Mouse (Mus musculus) spleen, adult 2 months (tissue): ENCODE results near the gene Tpm3. TPM values are rescaled to one million over a fixed set of nuclear protein-coding genes. Genes with fewer than 3 reads are reported as not detected.

Experiments used
- DNase-seq, 2 experiments: peaks; one replicate each; pipeline versions ENCODE4 v3.0.0 to v3.0.0-alpha.2; 2012 to 2021; ENCODE audit warnings: low spot score in 2 of 2, low read depth in 1 of 2
- H3K27ac ChIP-seq: fragments of 200-500 bp; 2 replicates; pipeline ENCODE4 v1.5.1; 2012; ENCODE audit warnings: low read length, inconsistent platforms; ENCODE audit not compliant: insufficient read depth
- H3K27me3 ChIP-seq: fragments of 200-500 bp; 2 replicates; pipeline ENCODE4 v1.6.1; 2012; ENCODE audit warnings: mild to moderate bottlenecking, moderate library complexity, low read length, inconsistent platforms; ENCODE audit not compliant: control insufficient read depth, insufficient read depth
- H3K36me3 ChIP-seq: fragments of 200-500 bp; 2 replicates; pipeline ENCODE4 v1.6.1; 2012; ENCODE audit warnings: mild to moderate bottlenecking, low read length, inconsistent platforms; ENCODE audit not compliant: control insufficient read depth, insufficient read depth
- H3K4me1 ChIP-seq: fragments of 200-500 bp; 2 replicates; pipeline ENCODE4 v1.6.1; 2011; ENCODE audit warnings: inconsistent platforms; ENCODE audit not compliant: control insufficient read depth, insufficient read depth, insufficient read length
- H3K4me3 ChIP-seq: fragments of 200-500 bp; 2 replicates; pipeline ENCODE4 v1.5.1; 2011; ENCODE audit warnings: mild to moderate bottlenecking, inconsistent platforms; ENCODE audit not compliant: insufficient read depth, insufficient read length; ENCODE audit errors: extremely low read depth
- CTCF ChIP-seq: fragments of 200-500 bp; IDR thresholded peaks from 2 replicates; pipeline ENCODE4 v1.5.1; 2011; ENCODE audit warnings: mild to moderate bottlenecking, inconsistent platforms; ENCODE audit not compliant: insufficient read depth, insufficient read length, insufficient replicate concordance; ENCODE audit errors: extremely low read depth
- POLR2A ChIP-seq: fragments of 200-500 bp; IDR thresholded peaks from 2 replicates; pipeline ENCODE4 v1.6.1; 2011; ENCODE audit warnings: low read depth, low read length, inconsistent platforms
- WGBS: fragments of 180-500 bp; shearing (Covaris S2); methylation state at CpG from one replicate; pipeline ENCODE4 v1.1.7; 2018; 5-methylcytosine and 5-hydroxymethylcytosine counted together
- polyA plus RNA-seq: library from polyadenylated mRNA; depleted of rRNA; stranded (reverse); fragments of >200 nt; gene quantifications from 2 replicates; pipeline ENCODE4 v1.2.3, GENCODE M21; 2012

The Tpm3 gene
- polyA plus RNA-seq, 1 experiment, result 141 TPM

DNA sequence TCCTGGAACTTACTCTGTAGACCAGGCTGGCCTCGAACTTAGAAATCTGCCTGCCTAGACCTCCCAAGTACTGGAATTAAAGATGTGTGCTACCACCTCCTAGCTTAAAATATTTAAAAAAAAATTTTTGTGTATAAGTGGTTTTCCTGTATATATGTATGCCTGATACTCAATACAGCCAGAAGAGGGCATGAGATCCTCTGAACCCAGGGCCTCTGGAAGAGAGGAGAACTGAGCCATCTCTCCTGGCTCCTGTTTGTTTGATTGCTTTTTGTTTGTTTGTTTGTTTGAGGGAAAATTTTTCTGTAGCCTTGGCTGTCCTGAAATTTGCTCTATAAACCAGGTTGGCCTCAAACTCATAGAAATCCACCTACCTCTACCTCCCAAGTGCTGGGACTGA, 60.9 kb downstream of the Tpm3 start:
- H3K4me1 ChIP-seq, result peaks cover 2% of the 10 kb centered on the region; the same call in 1 of the 2 replicates
- TF ChIP-seq CTCF (no peak), POLR2A (no peak)
- WGBS, result 92% methylated on average over 1 of the region's 1 CpGs

DNA sequence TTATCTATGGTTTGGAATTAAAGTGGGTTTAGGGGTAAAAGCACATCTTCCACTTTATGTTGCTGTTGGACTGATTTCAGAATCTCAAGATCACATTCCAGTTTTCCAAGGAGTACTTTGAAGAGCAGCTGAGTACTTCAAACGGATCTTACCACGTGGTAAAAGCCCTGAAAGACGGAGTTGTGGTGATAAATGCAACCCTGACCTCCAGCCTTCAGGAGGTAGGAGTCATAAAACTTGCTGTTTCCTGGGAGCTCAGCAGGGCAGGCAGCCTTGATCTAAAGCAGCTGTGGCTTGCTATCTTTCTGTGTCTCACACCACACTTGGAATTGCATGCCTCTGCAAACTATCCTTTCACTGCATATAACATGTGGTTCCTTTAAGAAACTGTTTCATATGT, 62.0 kb downstream of the Tpm3 start:
- Histone ChIP-seq H3K27me3 (no peaks in the 10 kb centered on the region), H3K36me3 (no peaks in the 10 kb centered on the region), H3K27ac (no peak overlapping the region), H3K4me1 (peaks cover 2% of the 10 kb centered on the region; the same call in 1 of the 2 replicates), H3K4me3 (no peak overlapping the region)
- DNase-seq, result no peak
- WGBS, result 71% methylated on average over 3 of the region's 3 CpGs
- TF ChIP-seq CTCF, result no peak

More for the DNA sequence above, 60.9 kb downstream of the Tpm3 start:
- H3K4me3 ChIP-seq, result no peak overlapping the region
- DNase-seq, result no peak
- no peak overlapping the region for H3K27ac ChIP-seq
- no peaks in the 10 kb centered on the region for H3K36me3 ChIP-seq
- no peaks in the 10 kb centered on the region for H3K27me3 ChIP-seq

DNA sequence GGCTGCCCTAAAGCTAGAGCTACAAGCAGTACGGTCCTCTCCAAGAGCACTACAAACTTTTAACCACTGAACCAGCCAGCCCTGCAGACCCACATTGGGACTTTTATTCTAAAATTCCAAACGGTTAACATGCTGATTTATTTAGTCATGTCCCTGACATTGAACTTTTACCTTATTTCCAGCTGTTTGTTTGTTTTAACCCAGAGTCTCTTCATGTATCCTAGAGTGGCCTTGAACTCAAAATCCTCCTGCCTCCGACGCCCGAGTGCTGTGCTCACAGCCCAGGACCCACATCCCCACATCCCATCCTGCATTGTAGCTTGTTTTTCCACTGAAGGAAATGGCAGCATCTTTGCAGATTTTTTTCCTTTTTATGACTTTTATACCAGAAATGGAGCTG, 62.5 kb downstream of the Tpm3 start:
- TF ChIP-seq POLR2A, result no peak
- no peak for TF ChIP-seq CTCF
- no peak for DNase-seq
- Histone ChIP-seq H3K27me3 (no peaks in the 10 kb centered on the region), H3K36me3 (no peaks in the 10 kb centered on the region), H3K27ac (no peak overlapping the region), H3K4me1 (peaks cover 2% of the 10 kb centered on the region; the same call in 1 of the 2 replicates), H3K4me3 (no peak overlapping the region)
- 92% methylated on average over 5 of the region's 5 CpGs for WGBS

DNA sequence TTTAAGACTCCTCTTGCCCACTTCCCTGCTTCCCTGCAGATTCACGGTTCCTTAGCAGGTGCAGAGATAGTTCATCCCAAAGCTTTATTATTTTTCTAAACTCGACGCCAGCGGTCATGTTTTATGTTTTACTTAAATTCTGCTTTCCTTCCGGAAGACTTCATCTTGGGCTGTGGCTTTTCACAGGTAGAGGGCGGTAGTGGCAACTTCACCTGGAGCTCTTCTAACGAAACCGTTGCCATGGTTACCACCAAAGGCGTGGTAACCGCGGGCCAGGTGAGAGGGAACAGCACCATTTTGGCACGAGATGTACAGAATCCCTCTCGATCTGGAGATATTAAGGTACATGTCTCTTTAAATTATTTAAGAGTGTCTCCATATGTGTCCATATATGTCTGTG, 64.2 kb downstream of the Tpm3 start:
- no peaks in the 10 kb centered on the region for H3K27me3 ChIP-seq
- WGBS, result 66% methylated on average over 13 of the region's 13 CpGs
- no peak overlapping the region for H3K4me3 ChIP-seq
- H3K4me1 ChIP-seq, result peaks cover 2% of the 10 kb centered on the region; the same call in 1 of the 2 replicates
- H3K36me3 ChIP-seq, result no peaks in the 10 kb centered on the region
- no peak overlapping the region for H3K27ac ChIP-seq
- no peak for DNase-seq
- TF ChIP-seq POLR2A (no peak), CTCF (no peak)

DNA sequence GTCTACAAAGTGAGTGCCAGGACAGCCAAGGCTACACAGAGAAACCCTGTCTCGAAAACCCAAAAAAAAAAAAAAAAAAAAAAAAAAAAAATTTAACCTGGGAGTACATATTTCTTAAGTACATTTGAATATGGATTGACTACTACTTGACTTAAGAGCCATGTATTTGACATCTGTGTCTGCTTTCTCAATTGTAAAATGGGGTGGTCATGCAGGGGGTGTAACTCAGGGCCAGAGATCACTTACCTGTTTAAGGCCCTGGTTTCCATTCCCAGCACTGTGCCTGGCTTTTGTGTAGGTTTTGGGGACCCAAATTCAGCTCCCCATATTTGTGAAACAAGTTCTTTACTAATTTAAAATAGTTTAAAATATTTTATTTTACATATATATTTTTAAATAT, 65.2 kb downstream of the Tpm3 start:
- TF ChIP-seq POLR2A (no peak), CTCF (no peak)
- Histone ChIP-seq H3K27me3 (no peaks in the 10 kb centered on the region), H3K27ac (no peak overlapping the region), H3K36me3 (no peaks in the 10 kb centered on the region), H3K4me3 (no peak overlapping the region), H3K4me1 (peaks cover 2% of the 10 kb centered on the region; the same call in 1 of the 2 replicates)
- DNase-seq, result no peak
- no CpG with 5 or more reads among the region's 1 CpGs for WGBS

DNA sequence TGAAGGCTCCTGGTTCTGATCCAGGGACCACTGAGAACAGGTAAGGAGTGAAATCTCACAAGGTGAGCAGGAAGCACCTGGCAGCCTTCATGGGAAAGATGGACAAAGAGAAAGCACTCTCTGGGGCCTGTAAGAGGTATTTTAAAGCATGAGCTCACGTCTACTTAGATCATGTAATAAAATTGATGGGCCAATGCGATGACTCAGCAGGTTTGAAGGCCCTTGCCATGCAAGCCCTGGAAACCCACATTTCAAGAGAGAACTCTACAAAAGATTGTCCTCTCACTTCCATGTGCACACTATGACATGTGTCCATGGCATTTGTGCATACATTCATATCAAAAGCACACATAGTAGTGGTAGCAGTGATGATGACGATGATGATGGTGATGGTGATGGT, 67.5 kb downstream of the Tpm3 start:
- H3K36me3 ChIP-seq, result no peaks in the 10 kb centered on the region
- H3K4me3 ChIP-seq, result no peak overlapping the region
- TF ChIP-seq POLR2A (no peak), CTCF (no peak)
- H3K27me3 ChIP-seq, result no peaks in the 10 kb centered on the region
- H3K4me1 ChIP-seq, result no peaks in the 10 kb centered on the region
- DNase-seq, result no peak
- 93% methylated on average over 3 of the region's 3 CpGs for WGBS
- no peak overlapping the region for H3K27ac ChIP-seq

DNA sequence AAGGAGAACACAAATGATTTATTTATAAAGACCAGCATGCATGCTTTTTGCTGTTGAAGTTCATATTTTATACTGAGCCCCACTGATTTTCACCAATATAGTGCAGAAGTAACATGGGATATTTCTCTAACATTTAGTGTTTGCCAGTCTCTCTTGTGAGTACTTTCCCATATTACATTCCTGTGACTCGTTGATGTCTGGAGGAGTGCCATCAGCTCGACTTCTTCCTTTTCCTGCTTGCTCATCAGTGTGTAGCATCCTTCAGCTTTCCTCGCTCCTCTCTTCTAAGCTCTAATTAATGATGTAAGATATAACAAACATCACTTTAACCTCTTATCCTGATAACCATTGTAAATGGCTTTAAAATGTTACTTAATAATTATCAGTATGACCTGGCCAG, 73.0 kb downstream of the Tpm3 start:
- H3K27ac ChIP-seq, result no peak overlapping the region
- no peak for TF ChIP-seq CTCF
- no peak for TF ChIP-seq POLR2A
- 69% methylated on average over 3 of the region's 3 CpGs for WGBS
- H3K36me3 ChIP-seq, result no peaks in the 10 kb centered on the region
- H3K27me3 ChIP-seq, result no peaks in the 10 kb centered on the region
- H3K4me3 ChIP-seq, result no peak overlapping the region
- H3K4me1 ChIP-seq, result no peaks in the 10 kb centered on the region
- DNase-seq, result no peak
